Mouse (Mus musculus) small intestine, adult 2 months (tissue): ENCODE measurements around the gene Tomm7.

Experiments used
- CTCF ChIP-seq: fragments of 200-500 bp; IDR thresholded peaks from 2 replicates; pipeline ENCODE4 v1.5.1; 2012; ENCODE audit warnings: low read depth, mild to moderate bottlenecking, control low read depth, inconsistent platforms, low read length, moderate library complexity, mixed read lengths; ENCODE audit not compliant: insufficient replicate concordance, insufficient read length; ENCODE audit errors: extremely low read depth
- POLR2A ChIP-seq: fragments of 200-500 bp; IDR thresholded peaks from 2 replicates; pipeline ENCODE4 v1.6.1; 2012; ENCODE audit warnings: low read depth, mild to moderate bottlenecking, control low read depth, inconsistent platforms, low read length, moderate library complexity

- TF ChIP-seq CTCF (no peak), POLR2A (no peak)
Observed at GRCm38 (mm10) chr5:23792726-23793125, 51.2 kb downstream of the Tomm7 start.
